Mouse (Mus musculus) MEL (cell line): Measurements from ENCODE around the gene C1ql4. TPM values are rescaled to one million over a fixed set of nuclear protein-coding genes. Genes with fewer than 3 reads are reported as not detected.

ENCODE experiments used
- DNase-seq: peaks from one replicate; pipeline ENCODE4 v3.0.0; 2011; ENCODE audit warnings: low read depth, low spot score
- H3K27ac ChIP-seq: 2 replicates; pipeline ENCODE4 v1.5.1; 2012; ENCODE audit warnings: low read depth, mild to moderate bottlenecking, control low read depth, low read length, moderate library complexity; ENCODE audit not compliant: control insufficient read depth
- H3K27me3 ChIP-seq, 2 experiments: fragments of 150-350 bp in 1 of 2; sonication (generic) in 1 of 2; 2 replicates each; pipeline ENCODE4 v1.6.1; 2012; ENCODE audit warnings: low read length in 2 of 2, mild to moderate bottlenecking in 2 of 2, improper control_type of control experiment in 1 of 2, moderate library complexity in 1 of 2; ENCODE audit not compliant: insufficient read depth in 2 of 2, control insufficient read depth in 1 of 2
- H3K36me3 ChIP-seq, 2 experiments: 2 replicates each; pipeline ENCODE4 v1.6.1; 2012 to 2014; ENCODE audit warnings: low read length in 2 of 2, improper control_type of control experiment in 1 of 2, inconsistent platforms in 1 of 2, mild to moderate bottlenecking in 1 of 2; ENCODE audit not compliant: insufficient read depth in 2 of 2, control insufficient read depth in 1 of 2
- H3K4me1 ChIP-seq, 2 experiments: fragments of 150-350 bp in 1 of 2; sonication (generic) in 1 of 2; 2 replicates each; pipeline ENCODE4 v1.6.1; 2012; ENCODE audit warnings: low read length in 2 of 2, improper control_type of control experiment in 1 of 2, mild to moderate bottlenecking in 1 of 2; ENCODE audit not compliant: insufficient read depth in 2 of 2, control insufficient read depth in 1 of 2
- H3K4me3 ChIP-seq, 2 experiments: fragments of 150-350 bp in 1 of 2; sonication (generic) in 1 of 2; 2 replicates each; pipeline ENCODE4 v1.5.1; 2012; ENCODE audit warnings: low read depth in 2 of 2, low read length in 2 of 2, mild to moderate bottlenecking in 2 of 2, moderate library complexity in 2 of 2, control low read depth in 1 of 2, improper control_type of control experiment in 1 of 2; ENCODE audit not compliant: control insufficient read depth in 1 of 2, insufficient read depth in 1 of 2
- H3K79me2 ChIP-seq: 2 replicates; pipeline ENCODE4 v1.6.1; 2012; ENCODE audit warnings: mild to moderate bottlenecking, low read length, moderate library complexity; ENCODE audit not compliant: control insufficient read depth, poor library complexity, insufficient read depth
- H3K9ac ChIP-seq: 2 replicates; pipeline ENCODE4 v1.6.1; 2012; ENCODE audit warnings: low read depth, mild to moderate bottlenecking, control low read depth, low read length, moderate library complexity; ENCODE audit not compliant: control insufficient read depth, poor library complexity, severe bottlenecking
- H3K9me3 ChIP-seq: fragments of 150-350 bp; sonication (generic); replicated peaks from 2 replicates; pipeline ENCODE4 v1.6.1; 2012; ENCODE audit warnings: mild to moderate bottlenecking, low read length, improper control_type of control experiment, moderate library complexity; ENCODE audit not compliant: insufficient read depth
- BHLHE40 ChIP-seq: IDR thresholded peaks from 2 replicates; pipeline ENCODE4 v1.6.1; 2012; ENCODE audit warnings: low read depth, mild to moderate bottlenecking, inconsistent platforms, low read length, improper control_type of control experiment, borderline replicate concordance
- CHD2 ChIP-seq: IDR thresholded peaks from 2 replicates; pipeline ENCODE4 v1.6.1; 2011; ENCODE audit warnings: low read length, improper control_type of control experiment
- CTCF ChIP-seq, 3 experiments: IDR thresholded peaks in 2 of 3; conservative IDR thresholded peaks in 1 of 3; 2 replicates each; pipeline ENCODE4 v1.5.1; 2011 to 2012; ENCODE audit warnings: low read length in 3 of 3, low read depth in 2 of 3, mild to moderate bottlenecking in 2 of 3, improper control_type of control experiment in 1 of 3, inconsistent platforms in 1 of 3, mixed read lengths in 1 of 3, moderate library complexity in 1 of 3; ENCODE audit not compliant: control insufficient read depth in 1 of 3, insufficient read depth in 1 of 3, poor library complexity in 1 of 3, severe bottlenecking in 1 of 3
- E2F4 ChIP-seq: IDR thresholded peaks from 2 replicates; pipeline ENCODE4 v1.6.1; 2011; ENCODE audit warnings: low read depth, low read length, improper control_type of control experiment, borderline replicate concordance
- ELF1 ChIP-seq: IDR thresholded peaks from 2 replicates; pipeline ENCODE4 v1.6.1; 2014; ENCODE audit warnings: low read depth, mild to moderate bottlenecking, inconsistent platforms, low read length, improper control_type of control experiment, moderate library complexity
- EP300 ChIP-seq, 2 experiments: IDR thresholded peaks; 2 replicates each; pipeline ENCODE4 v1.6.1; 2011; ENCODE audit warnings: improper control_type of control experiment in 2 of 2, low read length in 2 of 2, low read depth in 1 of 2, mild to moderate bottlenecking in 1 of 2
- ETS1 ChIP-seq: IDR thresholded peaks from 2 replicates; pipeline ENCODE4 v1.6.1; 2012; ENCODE audit warnings: low read depth, mild to moderate bottlenecking, inconsistent platforms, low read length, improper control_type of control experiment, moderate library complexity
- GABPA ChIP-seq: IDR thresholded peaks from 2 replicates; pipeline ENCODE4 v1.6.1; 2012; ENCODE audit warnings: low read depth, mild to moderate bottlenecking, inconsistent platforms, low read length, improper control_type of control experiment, moderate library complexity
- GATA1 ChIP-seq: IDR thresholded peaks from 2 replicates; pipeline ENCODE4 v1.6.1; 2011; ENCODE audit warnings: low read depth, low read length, improper control_type of control experiment
- HCFC1 ChIP-seq: IDR thresholded peaks from 2 replicates; pipeline ENCODE4 v1.6.1; 2012; ENCODE audit warnings: low read depth, mild to moderate bottlenecking, inconsistent platforms, low read length, improper control_type of control experiment, moderate library complexity
- MAFK ChIP-seq: IDR thresholded peaks from 2 replicates; pipeline ENCODE4 v1.6.1; 2011; ENCODE audit warnings: low read depth, mild to moderate bottlenecking, low read length, improper control_type of control experiment, borderline replicate concordance
- MEF2A ChIP-seq: IDR thresholded peaks from 2 replicates; pipeline ENCODE4 v1.6.1; 2014; ENCODE audit warnings: low read depth, mild to moderate bottlenecking, inconsistent platforms, low read length, improper control_type of control experiment; ENCODE audit not compliant: poor library complexity, insufficient replicate concordance, severe bottlenecking; ENCODE audit errors: extremely low read depth
- MXI1 ChIP-seq: IDR thresholded peaks from 2 replicates; pipeline ENCODE4 v1.6.1; 2011; ENCODE audit warnings: mild to moderate bottlenecking, low read depth, low read length, improper control_type of control experiment
- MYC ChIP-seq: IDR thresholded peaks from 2 replicates; pipeline ENCODE4 v1.6.1; 2011; ENCODE audit warnings: low read depth, mild to moderate bottlenecking, low read length, improper control_type of control experiment, moderate library complexity
- NELFE ChIP-seq: IDR thresholded peaks from 2 replicates; pipeline ENCODE4 v1.6.1; 2011; ENCODE audit warnings: low read depth, low read length, improper control_type of control experiment
- NRF1 ChIP-seq: IDR thresholded peaks from 2 replicates; pipeline ENCODE4 v1.6.1; 2014; ENCODE audit warnings: low read depth, mild to moderate bottlenecking, inconsistent platforms, low read length, improper control_type of control experiment, moderate library complexity; ENCODE audit not compliant: poor library complexity, insufficient read depth, severe bottlenecking
- POLR2A ChIP-seq, 2 experiments: IDR thresholded peaks; 2 replicates each; pipeline ENCODE4 v1.6.1; 2011 to 2012; ENCODE audit warnings: low read length in 2 of 2, mild to moderate bottlenecking in 2 of 2, control low read depth in 1 of 2, improper control_type of control experiment in 1 of 2, low read depth in 1 of 2, moderate library complexity in 1 of 2; ENCODE audit not compliant: control insufficient read depth in 1 of 2, insufficient read depth in 1 of 2, poor library complexity in 1 of 2
- POLR2AphosphoS5 ChIP-seq: IDR thresholded peaks from 2 replicates; pipeline ENCODE4 v1.6.1; 2012; ENCODE audit warnings: low read depth, borderline replicate concordance, mild to moderate bottlenecking, inconsistent platforms, low read length, moderate library complexity, mixed read lengths
- RAD21 ChIP-seq: IDR thresholded peaks from 2 replicates; pipeline ENCODE4 v1.6.1; 2011; ENCODE audit warnings: mild to moderate bottlenecking, low read depth, low read length, improper control_type of control experiment
- RCOR1 ChIP-seq: IDR thresholded peaks from 2 replicates; pipeline ENCODE4 v1.6.1; 2012; ENCODE audit warnings: low read depth, mild to moderate bottlenecking, inconsistent platforms, low read length, improper control_type of control experiment
- SIN3A ChIP-seq: IDR thresholded peaks from 2 replicates; pipeline ENCODE4 v1.6.1; 2012; ENCODE audit warnings: low read length, improper control_type of control experiment, inconsistent platforms
- SMC3 ChIP-seq: IDR thresholded peaks from 2 replicates; pipeline ENCODE4 v1.6.1; 2011; ENCODE audit warnings: low read depth, low read length, improper control_type of control experiment
- TBP ChIP-seq: IDR thresholded peaks from 2 replicates; pipeline ENCODE4 v1.8.0; 2011; ENCODE audit warnings: low read depth, low read length, improper control_type of control experiment
- UBTF ChIP-seq: IDR thresholded peaks from 2 replicates; pipeline ENCODE4 v1.6.1; 2012; ENCODE audit warnings: low read depth, mild to moderate bottlenecking, inconsistent platforms, low read length, improper control_type of control experiment, moderate library complexity, borderline replicate concordance; ENCODE audit not compliant: insufficient read depth
- USF1 ChIP-seq: IDR thresholded peaks from 2 replicates; pipeline ENCODE4 v1.6.1; 2014; ENCODE audit warnings: low read depth, mild to moderate bottlenecking, inconsistent platforms, low read length, improper control_type of control experiment, moderate library complexity
- USF2 ChIP-seq, 2 experiments: IDR thresholded peaks; 2 replicates each; pipeline ENCODE4 v1.6.1; 2011 to 2012; ENCODE audit warnings: improper control_type of control experiment in 2 of 2, low read length in 2 of 2, borderline replicate concordance in 1 of 2, inconsistent platforms in 1 of 2, low read depth in 1 of 2, mild to moderate bottlenecking in 1 of 2; ENCODE audit not compliant: insufficient read depth in 1 of 2
- ZNF384 ChIP-seq: IDR thresholded peaks from 2 replicates; pipeline ENCODE4 v1.6.1; 2012; ENCODE audit warnings: low read depth, mild to moderate bottlenecking, inconsistent platforms, low read length, improper control_type of control experiment
- polyA plus RNA-seq, 2 experiments: library from polyadenylated mRNA; stranded (reverse) in 1 of 2; unstranded in 1 of 2; fragments of >175 nt in 1 of 2; fragments of >200 nt in 1 of 2; gene quantifications; 2 replicates each; pipeline versions ENCODE4 v1.2.1 to v1.2.4; 2012; ENCODE audit warnings: low replicate concordance in 2 of 2, low read depth in 1 of 2; ENCODE audit not compliant: insufficient read length in 2 of 2, insufficient read depth in 1 of 2, missing spikeins in 1 of 2
- total RNA-seq: library from RNA; depleted of rRNA; stranded (reverse); fragments of 300-350 nt; gene quantifications from 2 replicates; pipeline ENCODE4 v1.2.3, GENCODE M21; 2012

The C1ql4 gene
- total and polyA plus RNA-seq, 3 experiments, result 0.08 to 0.15 TPM; not detected in 1

DNA sequence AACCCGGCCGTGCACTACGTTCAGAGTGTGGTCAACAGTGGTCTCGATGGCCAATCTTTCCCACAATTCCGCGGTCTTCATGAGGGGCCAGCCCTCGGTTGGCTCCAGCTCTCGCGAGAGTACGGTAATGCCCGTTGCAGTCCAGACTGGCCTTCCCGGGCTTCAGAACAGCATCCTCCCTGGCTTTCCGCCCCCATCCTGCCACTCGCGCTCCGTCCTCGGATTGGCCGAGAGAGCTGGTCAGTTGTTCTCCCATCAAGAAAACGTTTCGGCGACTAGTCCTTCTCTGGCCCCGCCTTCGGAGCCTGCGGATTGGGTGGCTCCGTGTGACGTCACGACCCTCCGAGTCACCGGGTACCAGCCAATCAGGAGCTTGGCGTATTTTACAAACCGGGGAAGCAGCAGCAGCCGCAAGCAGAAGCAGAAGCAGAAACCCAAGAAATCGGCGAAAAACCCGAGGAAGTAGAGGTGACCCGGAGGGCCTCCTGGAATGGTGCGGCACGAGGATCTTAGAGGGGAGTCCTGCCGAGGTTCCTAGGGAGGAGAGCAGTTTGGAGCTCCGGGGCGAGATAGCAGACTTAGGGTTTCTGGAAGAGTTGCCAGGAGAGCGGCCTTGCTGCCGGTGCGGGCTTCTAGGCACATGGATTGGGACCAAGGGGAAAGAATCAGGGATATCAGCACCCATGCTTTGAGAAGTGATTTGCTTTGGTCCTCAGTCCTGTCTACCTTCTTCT, 12.8 kb downstream of the C1ql4 start (continued):
- TF ChIP-seq NELFE (peak; percentile 94), NRF1 (no peak), EP300 (IDR thresholded peaks at IDR 0.05; ENCODE audit: low read depth in 1 of 2, low read length in 2 of 2) (peak; percentile 17 to 39; a peak in 2 of 4 replicates), MEF2A (no peak), E2F4 (no peak; the same call in 1 of the 2 replicates), GABPA (no peak), RCOR1 (no peak), RAD21 (no peak), UBTF (no peak), HCFC1 (peak; percentile 82), ETS1 (no peak), CHD2 (peak; percentile 97), SIN3A (peak; percentile 94), ELF1 (no peak), USF1 (0 out of 2 replicates have a peak, but pooled peaks have one; percentile 39), SMC3 (no peak), POLR2AphosphoS5 (no peak), MXI1 (peak; percentile 85), MYC (peak; percentile 68; the same call in 1 of the 2 replicates), USF2 (IDR thresholded peaks at IDR 0.05; ENCODE audit: borderline replicate concordance in 1 of 2, insufficient read depth in 1 of 2, low read depth in 1 of 2, low read length in 2 of 2) (no peak), GATA1 (no peak)

DNA sequence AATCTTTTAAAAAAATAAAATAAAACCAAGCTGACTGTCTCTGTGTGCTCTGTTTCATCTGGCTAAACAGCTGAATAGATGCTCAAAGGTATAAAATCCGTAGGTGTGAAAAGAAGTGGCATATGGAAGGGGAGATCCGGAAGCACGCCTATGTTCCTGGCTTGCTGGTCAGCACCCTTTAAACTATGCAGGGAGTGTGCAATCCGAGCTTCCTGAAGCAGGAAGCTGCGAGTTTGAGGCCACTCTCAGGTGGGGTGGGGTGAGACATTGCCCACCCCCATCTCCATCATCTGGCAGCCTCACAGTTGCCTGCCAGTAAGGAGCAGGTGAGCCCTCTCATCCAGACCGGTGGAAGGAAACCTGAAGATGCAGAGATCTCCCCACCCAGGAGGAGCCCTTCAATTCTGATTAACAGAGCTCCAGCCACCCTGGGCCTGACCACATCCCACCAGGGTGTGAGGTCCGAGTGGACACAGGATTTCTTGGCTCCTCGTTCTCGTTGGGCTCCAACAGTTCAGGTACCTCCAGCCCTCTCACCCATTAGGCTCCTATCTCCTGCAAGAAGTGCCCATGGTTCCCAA, 13.5 kb downstream of the C1ql4 start, which contains the start of gene Troap:
TSS of gene Troap (plus strand) at position 557 of the 581 bp plus-strand sequence.
- peaks cover 0 to 8% of the 10 kb centered on the region in 2 experiments; a peak in 3 of 4 replicates for H3K36me3 ChIP-seq
- no peak for TF ChIP-seq ELF1
- TF ChIP-seq HCFC1, result no peak
- no peak for TF ChIP-seq BHLHE40
- TF ChIP-seq RCOR1, result no peak
- TF ChIP-seq E2F4, result no peak
- no peak for TF ChIP-seq UBTF
- no peak; a peak in 1 of 4 replicates for TF ChIP-seq POLR2A (IDR thresholded peaks at IDR 0.05; ENCODE audit: control insufficient read depth in 1 of 2, insufficient read depth in 1 of 2, low read depth in 1 of 2, low read length in 2 of 2, poor library complexity in 1 of 2)
- TF ChIP-seq USF2 (IDR thresholded peaks at IDR 0.05; ENCODE audit: borderline replicate concordance in 1 of 2, insufficient read depth in 1 of 2, low read depth in 1 of 2, low read length in 2 of 2), result no peak
- no peak for TF ChIP-seq TBP
- TF ChIP-seq CTCF (IDR thresholded peaks at IDR 0.05 in 2 of 3, conservative IDR thresholded peaks at IDR 0.05 in 1 of 3; ENCODE audit: control insufficient read depth in 1 of 3, insufficient read depth in 1 of 3, low read depth in 2 of 3, low read length in 3 of 3, poor library complexity in 1 of 3, severe bottlenecking in 1 of 3), result peak in 1 of 3 experiments; percentile 26; a peak in 2 of 6 replicates
- TF ChIP-seq MXI1, result no peak
- no peak for TF ChIP-seq GABPA
- no peak for TF ChIP-seq ZNF384
- TF ChIP-seq MYC, result 0 out of 2 replicates have a peak, but pooled peaks have one; percentile 27
- TF ChIP-seq MAFK, result no peak
- no peak for TF ChIP-seq EP300 (IDR thresholded peaks at IDR 0.05; ENCODE audit: low read depth in 1 of 2, low read length in 2 of 2)
- TF ChIP-seq NRF1, result no peak
- no peak for TF ChIP-seq SMC3
- TF ChIP-seq, all 39 proteins: peak for 2
- peaks cover 20% of the 10 kb centered on the region for H3K79me2 ChIP-seq
- peaks cover 0 to 1% of the 10 kb centered on the region in 2 experiments; a peak in 1 of 4 replicates for H3K27me3 ChIP-seq
- no peaks in the 10 kb centered on the region for H3K9me3 ChIP-seq
- H3K4me3 ChIP-seq, result peak within 1 kb of the TSS; percentile 71 to 82
- DNase-seq, result no peak
- peak within 1 kb of the TSS; percentile 84 for H3K27ac ChIP-seq
- H3K9ac ChIP-seq, result peak within 1 kb of the TSS; percentile 92
- H3K4me1 ChIP-seq, result peaks cover 2 to 5% of the 10 kb centered on the region in 2 experiments; a peak in 2 of 4 replicates
